17 mouse cellular contexts compared by ENCODE assay signal in the genomic region with DNA sequence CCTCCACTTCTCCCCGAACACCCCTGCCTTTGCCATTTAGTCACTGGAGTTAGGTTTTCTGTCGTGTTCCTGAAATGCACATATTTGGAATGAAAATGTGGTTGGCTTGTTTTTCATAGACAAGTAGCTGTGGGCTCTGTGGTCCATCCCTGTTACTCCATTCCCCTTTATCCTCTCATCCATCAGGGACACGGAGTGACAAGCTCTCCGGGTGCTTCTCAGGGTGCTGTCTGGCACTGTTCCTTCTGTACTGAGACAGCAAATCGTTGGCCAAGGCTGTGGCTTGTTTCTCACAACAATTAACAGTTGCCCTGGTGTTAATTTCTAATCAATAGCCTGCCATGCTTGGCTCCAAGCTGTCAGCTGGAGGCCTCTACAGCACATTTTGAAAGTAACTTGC.
A peak's percentile ranks its signal among the peaks of the same experiment; 100 is the strongest.
DNase-seq lines count a peak whose midpoint lies in the region; ATAC-seq and TF ChIP-seq lines count a peak whose summit lies in the region.
"Had no signal": no experiment of that assay in that cellular context is flagged by ENCODE, and none has a peak within 500 bp of the region (broad histone marks: within the 10 kb centered on the region; RNA-seq: fewer than 3 reads in every experiment).

No protein-coding gene starts in this region.

- no peak for ATAC-seq in erythroid progenitor cell, adult 5-6 weeks (replicated peaks; ENCODE audit: low FRiP score, poor library complexity, severe bottlenecking)
- ATAC-seq: intestine, embryonic 16.5 days had no signal

- peak overlapping the region; percentile 47 for H3K27ac ChIP-seq in left cerebral cortex, adult 2 months
- H3K27ac ChIP-seq: embryonic facial prominence, embryonic 10.5 days; forebrain, embryonic 10.5 days; heart, embryonic 10.5 days; hindbrain, embryonic 13.5 days had no signal

- H3K4me3 ChIP-seq in left cerebral cortex, adult 2 months: no peak overlapping the region
- H3K4me3 ChIP-seq: embryonic facial prominence, embryonic 10.5 days; forebrain, embryonic 10.5 days; heart, embryonic 10.5 days; hindbrain, embryonic 13.5 days had no signal

- TF ChIP-seq CTCF in left cerebral cortex, adult 2 months (IDR thresholded peaks at IDR 0.05): no peak

- intact Hi-C loops in left cerebral cortex, adult 2 months (cut with DNase I): loop anchor here (5.0 kb wide), 1 partner anchor 60 kb away; no protein-coding TSS in a partner anchor
- intact Hi-C loops in left cerebral cortex, postnatal 14 days (cut with DNase I): no loop called here

- DNase-seq in heart, adult 11 months: peak; percentile 53
- DNase-seq in heart, postnatal 4 days: no peak
- no peak for DNase-seq in left cerebral cortex, adult 2 months (ENCODE audit: extremely low spot score in 1 of 2, low spot score in 2 of 2)
- DNase-seq in left cerebral cortex, postnatal 14 days (ENCODE audit: low spot score in 2 of 2): no peak
- DNase-seq in layer of hippocampus, adult 9-11 months: peak; percentile 38
- DNase-seq: adrenal gland, adult 8-10 months; adrenal gland, postnatal 36 days; cerebellum, adult 11-12 months; gastrocnemius, postnatal 36 days; heart, adult 18-20 months; heart, postnatal 10 days had no signal

Comparison
In these comparisons a context has a peak if more than half of its experiments do, and no peak if none do; other contexts are left out.
1. DNase-seq: peak in heart, adult 11 months (single experiment) and layer of hippocampus, adult 9-11 months (single experiment); none in heart, postnatal 4 days (single experiment), left cerebral cortex, adult 2 months (0 of 2) and left cerebral cortex, postnatal 14 days (0 of 2).